Mouse (Mus musculus): Measurements from ENCODE around the gene Gm5965. TPM values are rescaled to one million over a fixed set of nuclear protein-coding genes. Genes with fewer than 3 reads are reported as not detected.

Gene Gm5965
- polyA plus RNA-seq, 1 experiment from 2014 or later, result not detected

DNA sequence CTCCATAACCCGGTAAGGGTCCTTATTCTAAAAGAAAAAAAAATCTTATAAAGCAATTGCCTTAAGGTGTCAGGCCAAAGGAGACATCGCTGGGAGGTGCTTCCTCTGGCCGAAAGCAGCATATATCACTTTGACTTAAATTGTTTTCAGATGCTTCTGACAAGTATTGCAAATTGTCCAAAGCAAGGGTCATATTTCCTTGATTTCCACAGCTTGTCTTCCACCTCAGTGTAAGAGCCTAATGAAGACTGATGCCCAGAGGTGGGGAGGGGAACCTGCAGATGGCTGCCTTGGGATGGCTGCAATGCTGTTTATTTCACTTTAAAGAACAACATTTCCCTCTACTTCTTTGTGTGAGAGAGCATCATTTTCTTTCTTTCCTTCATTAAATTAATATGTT is 49.3 kb downstream of the Gm5965 start:
- Histone ChIP-seq H3K4me2 (no peak overlapping the region), H3K27me3 (no peaks in the 10 kb centered on the region), H3K4me1 (no peaks in the 10 kb centered on the region), H3K9ac (no peak overlapping the region), H3K9me3 (no peaks in the 10 kb centered on the region), H3K4me3 (replicated peaks) (no peak overlapping the region), H3K27ac (no peak overlapping the region), H3K36me3 (replicated peaks) (no peaks in the 10 kb centered on the region)
- no peak for ATAC-seq (ENCODE audit: low FRiP score)
- WGBS, result 75% methylated on average over 3 of the region's 3 CpGs

Other genes with a start within 250 kb of the Gm5965 start
- gene Cldn8, start 214.7 kb upstream of the Gm5965 start, polyA plus RNA-seq (2016; fragmentation: Nextera tagmentation; extraction: Ambion mirVana), result 0.17 and 0.82 TPM in 2 replicates
- not detected in 2 replicates for gene Krtap24-1, start 165.6 kb upstream of the Gm5965 start, polyA plus RNA-seq (2016; fragmentation: Nextera tagmentation; extraction: Ambion mirVana)
- not detected in 2 replicates for gene 2310079G19Rik, start 150.2 kb upstream of the Gm5965 start, polyA plus RNA-seq (2016; fragmentation: Nextera tagmentation; extraction: Ambion mirVana)
- gene Krtap26-1, start 130.1 kb upstream of the Gm5965 start, polyA plus RNA-seq (2016; fragmentation: Nextera tagmentation; extraction: Ambion mirVana), result not detected in 2 replicates
- gene Krtap27-1, start 106.2 kb upstream of the Gm5965 start, polyA plus RNA-seq (2016; fragmentation: Nextera tagmentation; extraction: Ambion mirVana), result not detected in 2 replicates
- gene 2310061N02Rik, start 69.9 kb upstream of the Gm5965 start, polyA plus RNA-seq (2016; fragmentation: Nextera tagmentation; extraction: Ambion mirVana), result not detected in 2 replicates
- not detected in 2 replicates for gene Krtap13-1, start 49.0 kb upstream of the Gm5965 start, polyA plus RNA-seq (2016; fragmentation: Nextera tagmentation; extraction: Ambion mirVana)
- gene Krtap13, start 26.3 kb upstream of the Gm5965 start, polyA plus RNA-seq (2016; fragmentation: Nextera tagmentation; extraction: Ambion mirVana), result not detected in 2 replicates
- gene 2310034C09Rik, start 19.0 kb upstream of the Gm5965 start, polyA plus RNA-seq (2016; fragmentation: Nextera tagmentation; extraction: Ambion mirVana), result not detected in 2 replicates
- gene 2310057N15Rik, start 3.7 kb upstream of the Gm5965 start, polyA plus RNA-seq (2016; fragmentation: Nextera tagmentation; extraction: Ambion mirVana), result not detected in 2 replicates
- gene Gm20741, start 34.3 kb downstream of the Gm5965 start, polyA plus RNA-seq (2016; fragmentation: Nextera tagmentation; extraction: Ambion mirVana), result not detected in 2 replicates
- gene Krtap15, start 42.3 kb downstream of the Gm5965 start, polyA plus RNA-seq (2016; fragmentation: Nextera tagmentation; extraction: Ambion mirVana), result not detected in 2 replicates
- gene Krtap14, start 48.2 kb downstream of the Gm5965 start, polyA plus RNA-seq (2016; fragmentation: Nextera tagmentation; extraction: Ambion mirVana), result not detected in 2 replicates
- gene Krtap19-1, start 91.5 kb downstream of the Gm5965 start, polyA plus RNA-seq (2016; fragmentation: Nextera tagmentation; extraction: Ambion mirVana), result not detected in 2 replicates
- gene Krtap19-2, start 96.4 kb downstream of the Gm5965 start, polyA plus RNA-seq (2016; fragmentation: Nextera tagmentation; extraction: Ambion mirVana), result not detected in 2 replicates
- not detected in 2 replicates for gene Krtap19-3, start 100.1 kb downstream of the Gm5965 start, polyA plus RNA-seq (2016; fragmentation: Nextera tagmentation; extraction: Ambion mirVana)
- gene Krtap19-4, start 107.2 kb downstream of the Gm5965 start, polyA plus RNA-seq (2016; fragmentation: Nextera tagmentation; extraction: Ambion mirVana), result not detected in 2 replicates
- gene Krtap19-5, start 118.6 kb downstream of the Gm5965 start, polyA plus RNA-seq (2016; fragmentation: Nextera tagmentation; extraction: Ambion mirVana), result not detected in 2 replicates
- gene Krtap19-9b, start 154.4 kb downstream of the Gm5965 start, polyA plus RNA-seq (2016; fragmentation: Nextera tagmentation; extraction: Ambion mirVana), result not detected in 2 replicates
- gene Krtap16-3, start 185.0 kb downstream of the Gm5965 start, polyA plus RNA-seq (2016; fragmentation: Nextera tagmentation; extraction: Ambion mirVana), result not detected in 2 replicates
- not detected in 2 replicates for gene Krtap22-2, start 232.9 kb downstream of the Gm5965 start, polyA plus RNA-seq (2016; fragmentation: Nextera tagmentation; extraction: Ambion mirVana)
- gene Gm10229, start 237.4 kb downstream of the Gm5965 start, polyA plus RNA-seq (2016; fragmentation: Nextera tagmentation; extraction: Ambion mirVana), result not detected in 2 replicates

All from forebrain, embryonic 12.5 days (tissue).